Mouse (Mus musculus): ENCODE measurements at regions not wholly inside any gene's neighbourhood (a gene's known extent, or its start where the extent isn't known, plus 50 kb on each side); places are given as distances from the start of the nearest gene placed in this dataset.

DNA sequence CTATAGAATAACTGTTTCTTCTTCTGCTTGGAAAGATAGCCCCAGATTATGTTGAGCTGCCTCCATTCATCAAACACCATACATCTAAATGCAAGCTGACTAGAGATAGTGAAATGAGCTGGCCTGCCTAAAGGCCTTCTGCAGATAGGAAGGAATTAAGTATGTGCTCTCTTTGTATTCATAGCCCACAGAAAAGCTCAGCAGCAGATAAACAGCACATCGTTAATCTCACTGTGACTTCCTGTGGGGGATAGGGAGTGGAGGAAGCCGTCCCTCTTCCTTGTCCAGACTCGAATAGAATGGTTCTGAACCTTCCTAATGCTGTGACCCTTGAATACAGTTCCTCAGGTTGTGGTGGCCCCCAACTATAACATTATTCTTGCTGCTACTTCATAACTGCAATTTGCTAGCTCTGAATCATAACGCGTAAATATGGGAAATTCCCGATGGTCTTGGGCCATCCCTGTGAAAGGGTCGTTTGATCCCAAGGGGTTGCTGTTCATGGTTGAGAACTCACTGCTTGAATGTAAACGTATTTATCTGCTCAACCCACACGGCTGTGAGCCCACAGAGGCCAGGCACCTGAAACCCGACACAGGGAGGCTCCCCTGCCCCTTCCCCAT, 614.7 kb upstream of the Gm10131 start:
- TF ChIP-seq CEBPB (IDR thresholded peaks at IDR 0.05; ENCODE audit: low read depth), result no peak
- TF ChIP-seq CTCF (IDR thresholded peaks at IDR 0.05; ENCODE audit: control insufficient read depth, insufficient read depth, insufficient read length), result no peak
- no peak for TF ChIP-seq USF1 (IDR thresholded peaks at IDR 0.05; ENCODE audit: low read depth)

Data from C2C12 (cell line).